Mouse (Mus musculus) activated CD4-positive, CD25-positive, alpha-beta regulatory T cell, adult 4 months (primary cell): ENCODE results near the gene Slc25a23. TPM values are rescaled to one million over a fixed set of nuclear protein-coding genes. Genes with fewer than 3 reads are reported as not detected.

Source experiments
- ATAC-seq: one replicate; pipeline ENCODE4 v1.8.0; 2017
- polyA plus RNA-seq, 2 experiments: library from polyadenylated mRNA; unstranded; fragments of 100-300 nt; shearing (Covaris generic); gene quantifications; one replicate each; pipeline ENCODE4 v1.2.1; 2017

The Slc25a23 gene
- polyA plus RNA-seq, 2 experiments from 2014 or later: 1.5 to 3.2 TPM

- no peak for ATAC-seq
Observed at GRCm38 (mm10) chr17:57012245-57012795, 47.3 kb downstream of the Slc25a23 start.

GRCm38 (mm10) chr17:57011236-57012141 is 48.2 kb downstream of the Slc25a23 start, which contains the start of the genes Gtf2f1 and Gm17949:
Gene Gtf2f1 (minus strand): TSS chr17:57011288.
Gene Gm17949 (plus strand): TSS chr17:57011469.
- peak; percentile 91 for ATAC-seq

GRCm38 (mm10) chr17:57010911-57011235 is 48.8 kb downstream of the Slc25a23 start:
- peak; percentile 37 for ATAC-seq

GRCm38 (mm10) chr17:57007137-57007905 is 52.3 kb downstream of the Slc25a23 start:
- ATAC-seq: no peak

GRCm38 (mm10) chr17:57003994-57004393 is 55.7 kb downstream of the Slc25a23 start:
- ATAC-seq: no peak

GRCm38 (mm10) chr17:57001228-57001627 is 58.4 kb downstream of the Slc25a23 start:
- no peak for ATAC-seq

- no peak for ATAC-seq
Observed at GRCm38 (mm10) chr17:56999968-57000609, 59.6 kb downstream of the Slc25a23 start, which contains the start of gene Pspn. Gene Pspn (minus strand): TSS chr17:57000018.

GRCm38 (mm10) chr17:56999414-56999813 is 60.2 kb downstream of the Slc25a23 start:
- ATAC-seq: no peak

GRCm38 (mm10) chr17:56997029-56997667 is 62.5 kb downstream of the Slc25a23 start, which contains the start of gene Alkbh7:
Gene Alkbh7 (plus strand): TSS chr17:56997339.
- peak; percentile 100 for ATAC-seq

- ATAC-seq: no peak
Observed at GRCm38 (mm10) chr17:56996506-56996905, 63.2 kb downstream of the Slc25a23 start.

- no peak for ATAC-seq
Observed at GRCm38 (mm10) chr17:56995046-56995445, 64.6 kb downstream of the Slc25a23 start.

Other genes with a start within 250 kb of the Slc25a23 start
- 1 to 10 TPM; 1.4 to 1.9 TPM for gene Rfx2, start 228.8 kb downstream of the Slc25a23 start, polyA plus RNA-seq
- under 1 TPM in 1 of 2 experiments, not detected in 1; 0.21 TPM for gene Acsbg2, start 185.4 kb downstream of the Slc25a23 start, polyA plus RNA-seq
- under 1 TPM; 0.28 to 0.37 TPM for gene 1700061G19Rik, start 184.4 kb downstream of the Slc25a23 start, polyA plus RNA-seq
- gene Mllt1, start 124.4 kb downstream of the Slc25a23 start, polyA plus RNA-seq: 1 to 10 TPM; 4.6 to 6.4 TPM
- not detected for gene Acer1, start 77.7 kb downstream of the Slc25a23 start, polyA plus RNA-seq
- 10 to 100 TPM; 79.3 to 85.4 TPM for gene Clpp, start 69.6 kb downstream of the Slc25a23 start, polyA plus RNA-seq
- 10 to 100 TPM; 22.6 to 26.9 TPM for gene Alkbh7, start 62.5 kb downstream of the Slc25a23 start, polyA plus RNA-seq
- gene Pspn, start 59.8 kb downstream of the Slc25a23 start, polyA plus RNA-seq: not detected
- 10 to 100 TPM; 63.3 to 89.3 TPM for gene Gtf2f1, start 48.6 kb downstream of the Slc25a23 start, polyA plus RNA-seq
- gene Gm17949, start 48.4 kb downstream of the Slc25a23 start, polyA plus RNA-seq: under 1 TPM in 1 of 2 experiments, not detected in 1; 0.57 TPM
- gene Khsrp, start 28.3 kb downstream of the Slc25a23 start, polyA plus RNA-seq: 10 to 100 TPM; 19.6 to 30.9 TPM
- not detected for gene Slc25a41, start 18.2 kb downstream of the Slc25a23 start, polyA plus RNA-seq
- gene Crb3, start 758 bp downstream of the Slc25a23 start, polyA plus RNA-seq: under 1 TPM; 0.46 to 0.73 TPM
- gene Dennd1c, start 18.7 kb upstream of the Slc25a23 start, polyA plus RNA-seq: 100 to 1,000 TPM; 205 to 208 TPM
- 1 to 10 TPM; 3.5 to 4.2 TPM for gene Tubb4a, start 27.9 kb upstream of the Slc25a23 start, polyA plus RNA-seq
- gene Tnfsf9, start 45.5 kb upstream of the Slc25a23 start, polyA plus RNA-seq: 1 to 10 TPM; 9.0 to 9.9 TPM
- gene Cd70, start 89.9 kb upstream of the Slc25a23 start, polyA plus RNA-seq: 1 to 10 TPM; 1.1 to 2.1 TPM
- 10 to 100 TPM in 1 of 2 experiments, 1 to 10 TPM in 1; 7.9 to 12.8 TPM for gene Tnfsf14, start 134.3 kb upstream of the Slc25a23 start, polyA plus RNA-seq
- gene C3, start 168.3 kb upstream of the Slc25a23 start, polyA plus RNA-seq: under 1 TPM in 1 of 2 experiments, not detected in 1; 0.41 TPM
- 10 to 100 TPM; 46.4 to 55.8 TPM for gene Gpr108, start 188.6 kb upstream of the Slc25a23 start, polyA plus RNA-seq
- gene Trip10, start 189.6 kb upstream of the Slc25a23 start, polyA plus RNA-seq: 1 to 10 TPM; 1.7 to 2.5 TPM
- gene Vav1, start 219.2 kb upstream of the Slc25a23 start, polyA plus RNA-seq: 10 to 100 TPM; 74.1 to 83.7 TPM